Mouse (Mus musculus) spleen, postnatal 36 days (tissue): ENCODE results near the gene Alox5.

ENCODE experiments used
- DNase-seq, 2 experiments: peaks; one replicate each; pipeline ENCODE4 v3.0.0; 2022; ENCODE audit warnings: low spot score in 2 of 2, mixed read lengths in 1 of 2

Alox5 gene

GRCm38 (mm10) chr6:116417518-116418315 lies 43.3 kb downstream of the Alox5 start:
- DNase-seq = no peak

GRCm38 (mm10) chr6:116416000-116416552 lies 44.9 kb downstream of the Alox5 start:
- DNase-seq = no peak

GRCm38 (mm10) chr6:116415126-116415676 lies 45.8 kb downstream of the Alox5 start:
- DNase-seq = no peak

- no peak for DNase-seq
Observed at GRCm38 (mm10) chr6:116412546-116413325, 48.2 kb downstream of the Alox5 start.

- no peak for DNase-seq
Observed at GRCm38 (mm10) chr6:116411716-116412115, 49.3 kb downstream of the Alox5 start.

- no peak for DNase-seq
Observed at GRCm38 (mm10) chr6:116410436-116410835, 50.5 kb downstream of the Alox5 start.

GRCm38 (mm10) chr6:116407956-116408657 lies 52.9 kb downstream of the Alox5 start:
- no peak for DNase-seq

- no peak for DNase-seq
Observed at GRCm38 (mm10) chr6:116407216-116407615, 53.8 kb downstream of the Alox5 start.

GRCm38 (mm10) chr6:116406680-116407079 lies 54.3 kb downstream of the Alox5 start:
- DNase-seq = no peak

- DNase-seq = no peak
Observed at GRCm38 (mm10) chr6:116406152-116406551, 54.8 kb downstream of the Alox5 start.

- DNase-seq = no peak
Observed at GRCm38 (mm10) chr6:116405715-116406114, 55.3 kb downstream of the Alox5 start.

- DNase-seq = no peak
Observed at GRCm38 (mm10) chr6:116405243-116405642, 55.7 kb downstream of the Alox5 start.

- DNase-seq = no peak
Observed at GRCm38 (mm10) chr6:116402426-116402825, 58.6 kb downstream of the Alox5 start.

GRCm38 (mm10) chr6:116401746-116402423 lies 59.1 kb downstream of the Alox5 start:
- DNase-seq = no peak

- DNase-seq = no peak
Observed at GRCm38 (mm10) chr6:116398136-116398535, 62.8 kb downstream of the Alox5 start.

- DNase-seq = no peak
Observed at GRCm38 (mm10) chr6:116397621-116398020, 63.4 kb downstream of the Alox5 start.

GRCm38 (mm10) chr6:116394916-116395648 lies 65.9 kb downstream of the Alox5 start:
- no peak for DNase-seq

- no peak for DNase-seq
Observed at GRCm38 (mm10) chr6:116389481-116389880, 71.5 kb downstream of the Alox5 start.

GRCm38 (mm10) chr6:116388068-116388467 lies 72.9 kb downstream of the Alox5 start:
- DNase-seq = no peak

- no peak for DNase-seq
Observed at GRCm38 (mm10) chr6:116386506-116386905, 74.5 kb downstream of the Alox5 start.
